Mouse (Mus musculus): ENCODE measurements around the gene Dera.

- TF ChIP-seq EP300 (IDR thresholded peaks at IDR 0.05; ENCODE audit: low read depth) = no peak
- TF ChIP-seq CTCF (IDR thresholded peaks at IDR 0.05; ENCODE audit: low read depth) = no peak
Measured at GRCm38 (mm10) chr6:137885644-137886043, 131.3 kb downstream of the Dera start.
